Mouse (Mus musculus): ENCODE data around the gene Trim72.
"Not testable (repeated sequence)": the region's sequence is repeated elsewhere in the genome, so short reads cannot be mapped to it uniquely, and the experiment has no call there.

The Trim72 gene

GRCm38 (mm10) chr7:128009715-128010340 is 6.1 kb downstream of the Trim72 start:
- DNase-seq, result no peak

DNA sequence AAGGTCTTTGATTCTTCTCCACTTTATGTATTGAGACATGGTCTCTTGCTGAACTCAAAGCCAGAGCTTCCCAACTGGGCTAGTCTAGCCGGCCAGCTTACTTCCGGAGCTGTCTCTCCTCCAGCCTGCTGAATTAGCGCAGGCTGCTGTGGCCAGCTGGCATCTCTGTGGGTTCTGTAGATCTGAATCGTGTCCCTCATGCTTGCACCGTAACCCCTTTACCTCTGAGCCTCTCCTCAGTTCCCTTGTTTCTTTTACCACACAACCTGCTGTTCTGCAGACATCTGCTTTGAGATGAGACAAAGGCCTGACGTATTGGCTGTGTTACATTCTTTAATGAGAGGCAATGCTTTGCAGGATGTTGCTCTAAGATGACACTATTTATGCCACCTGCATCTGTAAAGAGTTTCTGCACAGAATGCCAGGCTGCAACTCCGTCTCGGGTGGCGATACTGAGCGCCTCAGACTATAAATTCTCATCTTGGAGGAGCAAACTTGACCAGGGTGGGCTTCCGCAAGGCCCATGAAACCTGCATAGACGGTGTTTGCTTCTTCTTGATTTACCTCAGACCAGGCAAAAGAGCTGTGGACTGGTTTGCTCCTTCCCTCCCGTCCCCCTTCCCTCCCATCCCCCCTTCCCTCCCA is 8.5 kb downstream of the Trim72 start:
- no peak for DNase-seq

DNA sequence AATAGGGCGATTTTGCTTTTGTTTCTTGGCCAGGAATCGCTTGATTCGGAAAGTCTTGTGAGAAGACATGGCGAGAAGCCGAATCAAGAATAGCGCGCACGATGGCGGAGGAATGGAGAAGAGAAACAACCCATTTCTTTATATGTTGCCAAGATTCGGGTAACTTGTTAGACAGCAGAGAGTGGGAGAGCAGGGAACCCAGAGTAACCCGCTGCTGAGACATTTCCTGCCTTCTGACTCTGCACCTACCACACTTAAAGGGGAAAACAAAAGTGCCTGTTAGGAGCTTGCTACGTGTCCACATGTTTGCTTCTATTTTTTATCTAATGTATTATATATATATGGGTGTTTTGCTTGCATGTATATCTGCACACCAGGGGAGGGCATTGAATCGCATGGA is 9.4 kb downstream of the Trim72 start:
- no peak for DNase-seq

DNA sequence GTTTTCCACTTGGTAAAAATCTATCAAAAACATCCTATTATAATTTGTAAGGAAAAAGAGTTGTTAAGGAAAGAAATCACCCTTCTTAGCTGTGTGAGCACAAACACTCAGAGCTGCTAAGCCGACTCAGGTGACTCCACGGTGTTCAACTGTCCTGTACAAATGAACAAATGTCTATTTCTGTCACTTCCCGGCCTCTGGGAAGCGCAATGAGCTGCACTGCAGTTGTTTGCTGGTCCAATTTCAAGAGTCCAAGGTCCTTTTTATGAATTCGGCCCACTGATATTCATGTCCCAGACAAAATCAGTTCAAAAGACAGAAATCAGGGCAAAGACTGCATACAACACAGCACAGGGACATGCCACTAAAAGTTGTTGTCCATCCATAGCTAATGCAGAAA is 12.4 kb downstream of the Trim72 start:
- not testable (repeated sequence) for DNase-seq

DNA sequence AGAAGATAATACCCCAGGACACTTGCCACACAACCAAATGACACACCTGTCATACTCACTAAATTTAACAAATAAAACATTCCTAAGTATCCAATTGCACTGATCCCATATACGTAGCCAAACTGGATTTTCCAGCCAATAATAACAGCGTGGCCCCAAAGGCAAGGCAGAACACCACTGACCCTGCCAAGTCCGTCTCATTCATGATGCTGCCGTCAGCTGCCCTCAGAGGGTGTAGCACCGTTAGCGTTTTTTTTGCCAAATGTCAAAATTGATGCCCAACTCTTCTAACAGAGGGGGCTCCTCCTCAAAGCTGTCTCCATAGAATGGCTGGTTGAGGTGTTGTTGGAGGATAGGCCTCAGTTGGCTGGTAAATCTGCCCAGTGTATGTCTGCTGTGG is 12.9 kb downstream of the Trim72 start:
- no peak for DNase-seq

- no peak for DNase-seq
Observed at GRCm38 (mm10) chr7:128018275-128018674, 14.5 kb downstream of the Trim72 start.

GRCm38 (mm10) chr7:128019187-128019586 is 15.4 kb downstream of the Trim72 start:
- no peak for DNase-seq

DNA sequence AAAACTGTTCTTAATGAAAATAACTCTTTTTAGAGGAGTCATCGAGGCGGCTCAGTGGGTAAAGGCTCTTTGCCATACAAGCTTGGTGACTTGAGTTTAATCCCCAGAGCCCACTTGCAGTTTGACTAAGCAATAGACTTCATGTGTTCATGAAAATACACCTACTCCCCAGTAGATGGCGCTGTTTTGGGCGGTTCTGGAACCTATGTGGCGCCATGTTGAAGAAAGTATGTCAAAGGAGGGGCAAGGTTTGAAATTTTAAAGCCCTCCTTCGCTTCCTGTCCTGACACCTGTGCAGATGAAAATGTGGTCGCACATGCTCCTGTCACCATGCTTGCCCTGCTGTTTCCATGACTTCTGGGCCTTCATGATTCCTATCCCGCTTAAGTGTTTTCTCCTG is 19.2 kb downstream of the Trim72 start:
- DNase-seq, result no peak

DNA sequence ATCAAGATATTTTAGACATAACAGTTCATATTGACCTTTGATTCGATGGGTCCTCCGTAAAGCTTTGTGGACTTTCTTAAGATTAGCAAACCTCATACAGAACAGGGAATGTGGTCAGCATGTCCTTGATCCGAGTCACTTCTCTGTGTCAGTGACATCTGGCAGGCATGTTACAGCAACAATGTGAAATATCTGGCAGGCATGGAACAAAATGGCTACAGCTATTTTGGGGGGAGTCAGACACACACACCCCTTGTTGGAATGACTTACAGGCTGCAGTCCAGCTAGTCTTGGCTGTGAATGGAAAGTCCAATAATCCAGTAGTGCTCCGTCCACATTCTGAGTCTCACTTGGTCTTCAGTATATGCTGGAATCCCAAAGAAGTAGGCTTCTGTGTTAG is 19.8 kb downstream of the Trim72 start:
- DNase-seq, result no peak

DNA sequence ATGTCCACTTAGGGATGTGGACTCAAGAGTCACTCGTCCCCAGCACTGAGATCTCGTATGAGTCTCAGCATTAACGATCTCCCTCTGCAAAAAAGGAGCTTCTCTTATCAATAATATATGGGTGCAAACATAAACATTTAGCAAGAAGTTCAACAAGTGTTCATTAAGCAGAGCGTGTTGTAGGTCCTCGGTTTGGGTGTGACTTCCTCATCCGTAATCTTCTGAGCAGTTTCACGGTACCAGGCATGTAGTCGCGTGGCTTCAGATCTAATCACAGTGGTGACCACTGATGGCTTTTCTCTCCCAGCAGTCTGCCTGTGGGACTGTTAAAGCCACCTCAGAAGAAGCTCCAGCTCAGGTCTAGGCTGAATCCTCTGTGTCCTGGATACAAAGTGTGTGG is 20.6 kb downstream of the Trim72 start:
- no peak for DNase-seq

- no peak for DNase-seq
Observed at GRCm38 (mm10) chr7:128024932-128025331, 21.2 kb downstream of the Trim72 start.

DNA sequence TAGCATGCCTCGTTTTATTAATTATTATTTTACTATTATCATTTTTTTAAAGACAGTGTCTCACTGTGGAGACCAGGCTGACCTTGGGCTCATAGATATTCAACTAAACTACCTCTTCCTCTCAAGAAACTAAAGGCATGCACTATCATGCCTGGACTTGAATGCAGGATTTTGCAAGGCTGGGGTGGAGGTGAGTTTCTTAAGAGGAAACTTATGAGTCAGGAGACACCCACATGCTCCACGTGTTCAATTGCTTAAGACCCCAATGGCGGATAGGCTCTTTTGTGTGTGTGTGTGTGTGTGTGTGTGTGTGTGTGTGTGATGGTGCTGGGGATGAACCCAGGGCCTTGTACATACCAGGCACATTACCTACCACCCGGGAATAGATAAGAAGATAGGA is 21.6 kb downstream of the Trim72 start:
- DNase-seq, result no peak

GRCm38 (mm10) chr7:128031403-128031976 is 27.7 kb downstream of the Trim72 start:
- peak in 1 of 2 experiments; percentile 31 for DNase-seq

GRCm38 (mm10) chr7:128032290-128032988 is 28.7 kb downstream of the Trim72 start:
- no peak for DNase-seq

- DNase-seq, result no peak
Observed at GRCm38 (mm10) chr7:128032989-128033293, 29.2 kb downstream of the Trim72 start.

GRCm38 (mm10) chr7:128033616-128034015 is 29.9 kb downstream of the Trim72 start:
- DNase-seq, result no peak

DNA sequence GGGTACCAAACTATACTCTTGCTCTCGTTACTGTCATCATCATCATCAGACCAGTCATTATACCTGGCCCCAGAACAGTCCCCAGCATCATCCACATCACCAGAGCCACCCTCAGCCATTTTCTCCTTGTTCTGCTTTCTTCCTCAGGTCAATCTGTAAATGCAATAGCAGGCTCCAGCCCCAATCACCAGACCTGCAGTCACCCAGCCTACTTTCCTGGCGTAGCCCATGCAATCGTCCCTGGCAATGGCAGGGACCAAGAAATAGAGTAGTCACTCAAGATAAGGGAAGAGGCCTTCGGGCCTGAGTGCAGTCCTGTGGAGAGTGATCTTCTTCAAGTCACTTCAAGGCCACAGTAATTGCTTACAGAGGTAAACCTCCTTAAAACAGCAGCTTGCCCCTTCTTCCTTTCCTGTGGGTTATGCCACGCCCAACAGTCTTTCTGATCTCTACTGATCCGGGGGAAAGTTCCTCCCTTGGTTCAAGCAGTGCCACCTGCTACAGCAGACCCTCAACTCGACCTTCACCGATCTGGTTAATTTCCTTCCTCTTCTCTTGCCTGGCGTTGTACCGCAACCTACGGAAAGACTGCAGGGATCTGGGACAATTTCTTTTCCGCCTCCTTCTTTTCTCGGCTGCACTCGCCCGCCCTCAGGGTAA is 38.5 kb downstream of the Trim72 start:
- not testable (repeated sequence) for DNase-seq

- peak in 1 of 2 experiments; percentile 20 for DNase-seq
Observed at GRCm38 (mm10) chr7:128044142-128044785, 40.5 kb downstream of the Trim72 start.

DNA sequence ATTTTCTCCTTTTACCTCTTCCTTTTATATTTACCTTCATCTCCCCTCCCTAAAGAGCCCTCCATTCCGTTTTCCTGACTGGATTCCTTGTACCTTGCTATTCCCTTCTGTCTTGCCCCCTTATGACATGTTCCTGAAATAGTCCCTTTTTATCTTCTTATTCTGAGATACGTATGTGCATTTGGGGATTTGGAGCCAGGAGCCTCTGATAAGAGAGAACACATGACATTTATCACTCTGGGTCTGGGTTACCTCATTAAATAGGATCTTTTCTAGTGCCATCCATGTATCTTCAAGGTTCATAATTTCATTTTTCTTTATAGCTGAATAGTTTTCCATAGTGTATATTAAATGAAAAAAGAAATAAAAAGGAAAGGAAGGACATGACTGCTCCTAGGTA is 41.9 kb downstream of the Trim72 start:
- DNase-seq, result no peak

GRCm38 (mm10) chr7:128048819-128049218 is 45.1 kb downstream of the Trim72 start:
- DNase-seq, result no peak

DNA sequence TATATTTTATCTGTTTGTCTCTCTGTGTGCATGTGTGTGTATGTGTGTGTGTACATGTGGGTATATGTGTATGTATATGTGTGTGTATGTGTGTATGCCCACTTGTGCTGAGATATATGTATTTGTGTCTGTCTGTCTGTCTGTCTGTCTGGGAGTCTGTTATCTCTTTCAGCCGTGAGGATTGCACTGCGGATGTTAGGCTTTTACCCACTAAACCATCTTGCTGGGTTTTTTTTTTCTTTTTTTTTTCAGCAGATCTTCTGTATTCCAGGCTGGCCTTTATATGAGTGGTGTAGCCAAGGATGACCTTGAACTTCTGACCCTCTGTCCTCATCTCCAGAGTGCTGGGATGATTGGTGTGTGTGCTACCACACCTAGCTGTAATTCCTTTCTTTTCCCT is 45.5 kb downstream of the Trim72 start:
- DNase-seq, result no peak

GRCm38 (mm10) chr7:128050739-128051138 is 47.0 kb downstream of the Trim72 start:
- peak; percentile 48 to 52 for DNase-seq

DNA sequence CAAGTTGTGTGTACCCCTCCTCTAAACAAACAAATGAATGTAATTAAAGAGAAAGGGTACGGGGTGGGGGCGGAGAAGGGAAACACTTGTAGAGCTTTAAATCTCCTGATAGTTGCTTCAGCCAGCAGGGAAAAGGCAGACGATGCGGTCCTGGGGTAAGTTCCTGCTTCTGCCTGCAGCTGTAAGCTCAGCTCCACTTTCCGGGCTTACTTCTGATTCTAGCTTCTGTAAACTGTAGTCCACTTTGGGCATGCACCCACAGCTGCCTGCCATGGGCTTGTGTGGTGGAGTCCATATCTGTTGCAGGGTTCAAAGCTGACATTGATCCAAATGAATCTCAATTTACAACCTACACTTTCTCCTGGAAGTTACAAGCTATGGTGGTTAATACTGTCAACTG is 49.3 kb downstream of the Trim72 start:
- DNase-seq, result no peak

Measured in lung, postnatal 4 days (tissue).